Mouse (Mus musculus): ENCODE measurements at regions not wholly inside any gene's neighbourhood (a gene's known extent, or its start where the extent isn't known, plus 50 kb on each side); places are given as distances from the start of the nearest gene placed in this dataset.

DNA sequence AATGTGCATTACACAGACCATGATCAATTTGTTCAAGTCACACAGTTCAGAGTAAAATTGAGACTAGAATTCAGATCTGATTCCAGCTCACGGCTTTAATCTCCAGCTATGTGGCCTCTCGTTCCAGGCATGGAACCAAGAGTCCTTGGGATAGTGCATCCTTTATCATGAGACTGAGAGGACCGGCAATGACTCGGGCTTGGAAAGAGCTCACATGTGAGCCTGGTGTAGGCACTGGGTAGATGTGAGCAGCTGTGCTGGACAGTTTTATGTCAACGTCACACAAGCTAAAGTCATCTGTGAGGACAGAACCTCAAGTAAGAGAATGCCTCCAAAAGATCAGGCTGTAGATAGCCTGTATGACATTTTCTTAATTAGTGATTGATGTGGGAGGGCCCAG lies 228.3 kb downstream of the Plpp3 start:
- Histone ChIP-seq H3K36me3 (ENCODE audit: control insufficient read depth, insufficient read depth, low read length) (no peaks in the 10 kb centered on the region), H3K4me1 (ENCODE audit: control insufficient read depth, insufficient read depth, low read length) (no peaks in the 10 kb centered on the region), H3K27ac (ENCODE audit: control insufficient read depth, insufficient read depth, low read depth, low read length) (no peak overlapping the region), H3K27me3 (ENCODE audit: control insufficient read depth, insufficient read depth, low read length) (no peaks in the 10 kb centered on the region), H3K4me3 (ENCODE audit: control insufficient read depth, low read depth, low read length) (no peak overlapping the region)
- TF ChIP-seq POLR2A (IDR thresholded peaks at IDR 0.05; ENCODE audit: control insufficient read depth, low read depth, low read length) (no peak), CTCF (IDR thresholded peaks at IDR 0.05; ENCODE audit: control insufficient read depth, insufficient read depth, insufficient replicate concordance, low read depth, low read length) (no peak)

DNA sequence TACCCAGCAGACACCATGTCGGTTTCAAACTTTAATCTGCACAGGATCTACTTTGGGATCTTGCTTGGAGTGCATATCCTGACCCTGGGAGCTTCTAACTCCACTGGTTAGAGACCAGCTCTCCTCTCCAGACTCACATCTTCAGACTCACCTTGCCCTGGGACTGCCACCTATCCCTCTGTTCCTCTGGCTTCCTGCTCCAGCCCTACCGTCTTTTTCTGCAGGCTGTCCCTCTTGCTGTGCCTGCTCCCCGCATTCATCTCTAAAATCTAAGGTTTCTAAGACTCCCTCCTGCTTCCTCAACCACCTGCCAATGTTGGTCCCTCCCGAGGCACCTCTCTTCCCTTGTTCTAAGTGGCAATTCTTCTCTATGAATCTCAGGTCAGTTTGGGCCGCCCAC lies 233.2 kb downstream of the Plpp3 start:
- H3K27ac ChIP-seq (ENCODE audit: control insufficient read depth, insufficient read depth, low read depth, low read length), result no peak overlapping the region
- H3K4me3 ChIP-seq (ENCODE audit: control insufficient read depth, low read depth, low read length), result no peak overlapping the region
- TF ChIP-seq POLR2A (IDR thresholded peaks at IDR 0.05; ENCODE audit: control insufficient read depth, low read depth, low read length) (no peak), CTCF (IDR thresholded peaks at IDR 0.05; ENCODE audit: control insufficient read depth, insufficient read depth, insufficient replicate concordance, low read depth, low read length) (no peak)
- no peaks in the 10 kb centered on the region for H3K4me1 ChIP-seq (ENCODE audit: control insufficient read depth, insufficient read depth, low read length)
- no peaks in the 10 kb centered on the region for H3K27me3 ChIP-seq (ENCODE audit: control insufficient read depth, insufficient read depth, low read length)
- H3K36me3 ChIP-seq (ENCODE audit: control insufficient read depth, insufficient read depth, low read length), result no peaks in the 10 kb centered on the region

DNA sequence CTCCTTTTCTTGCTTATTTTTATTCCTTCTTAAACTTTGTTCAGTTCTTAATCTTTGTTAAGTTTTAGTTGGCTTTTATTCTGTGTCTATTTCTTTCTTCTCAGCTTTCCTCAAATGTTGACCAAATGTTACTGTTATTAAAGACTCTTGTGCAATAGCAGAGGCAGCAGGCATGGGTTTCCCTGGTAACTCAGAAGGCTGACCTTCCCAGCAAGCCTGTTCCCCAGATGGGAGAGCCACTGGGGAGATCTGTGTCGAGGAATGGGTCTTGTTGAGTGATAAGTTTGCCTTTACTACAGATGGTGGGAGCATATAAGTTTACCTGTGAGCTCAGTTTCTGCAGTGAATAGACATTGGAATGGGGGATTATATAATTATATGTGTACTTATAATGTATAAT lies 237.2 kb downstream of the Plpp3 start:
- Histone ChIP-seq H3K4me1 (ENCODE audit: control insufficient read depth, insufficient read depth, low read length) (no peaks in the 10 kb centered on the region), H3K27ac (ENCODE audit: control insufficient read depth, insufficient read depth, low read depth, low read length) (no peak overlapping the region), H3K27me3 (ENCODE audit: control insufficient read depth, insufficient read depth, low read length) (no peaks in the 10 kb centered on the region), H3K36me3 (ENCODE audit: control insufficient read depth, insufficient read depth, low read length) (no peaks in the 10 kb centered on the region), H3K4me3 (ENCODE audit: control insufficient read depth, low read depth, low read length) (no peak overlapping the region)
- TF ChIP-seq POLR2A (IDR thresholded peaks at IDR 0.05; ENCODE audit: control insufficient read depth, low read depth, low read length) (no peak), CTCF (IDR thresholded peaks at IDR 0.05; ENCODE audit: control insufficient read depth, insufficient read depth, insufficient replicate concordance, low read depth, low read length) (no peak)

DNA sequence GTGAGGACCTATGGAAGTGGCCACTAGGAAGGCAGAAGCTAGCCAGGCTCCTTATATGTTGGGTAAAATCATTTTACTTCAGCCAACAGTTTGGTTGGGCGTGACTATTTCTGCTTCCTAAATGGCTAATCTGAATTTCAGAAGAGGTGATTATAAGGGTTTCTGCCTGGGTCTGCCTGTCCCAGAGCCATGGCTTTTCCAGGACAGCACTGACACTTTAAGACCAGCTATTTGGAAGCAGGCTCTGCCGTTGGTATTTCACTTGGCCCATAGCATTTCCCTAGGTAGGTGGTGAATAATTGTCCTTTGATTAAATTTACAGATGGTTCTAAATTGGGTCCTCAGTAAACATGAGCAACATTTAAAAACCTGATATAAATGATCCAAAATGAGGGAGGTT lies 240.3 kb downstream of the Plpp3 start:
- TF ChIP-seq CTCF (IDR thresholded peaks at IDR 0.05; ENCODE audit: control insufficient read depth, insufficient read depth, insufficient replicate concordance, low read depth, low read length), result no peak
- TF ChIP-seq POLR2A (IDR thresholded peaks at IDR 0.05; ENCODE audit: control insufficient read depth, low read depth, low read length), result no peak
- Histone ChIP-seq H3K36me3 (ENCODE audit: control insufficient read depth, insufficient read depth, low read length) (no peaks in the 10 kb centered on the region), H3K4me1 (ENCODE audit: control insufficient read depth, insufficient read depth, low read length) (no peaks in the 10 kb centered on the region), H3K27me3 (ENCODE audit: control insufficient read depth, insufficient read depth, low read length) (no peaks in the 10 kb centered on the region), H3K27ac (ENCODE audit: control insufficient read depth, insufficient read depth, low read depth, low read length) (no peak overlapping the region), H3K4me3 (ENCODE audit: control insufficient read depth, low read depth, low read length) (no peak overlapping the region)

DNA sequence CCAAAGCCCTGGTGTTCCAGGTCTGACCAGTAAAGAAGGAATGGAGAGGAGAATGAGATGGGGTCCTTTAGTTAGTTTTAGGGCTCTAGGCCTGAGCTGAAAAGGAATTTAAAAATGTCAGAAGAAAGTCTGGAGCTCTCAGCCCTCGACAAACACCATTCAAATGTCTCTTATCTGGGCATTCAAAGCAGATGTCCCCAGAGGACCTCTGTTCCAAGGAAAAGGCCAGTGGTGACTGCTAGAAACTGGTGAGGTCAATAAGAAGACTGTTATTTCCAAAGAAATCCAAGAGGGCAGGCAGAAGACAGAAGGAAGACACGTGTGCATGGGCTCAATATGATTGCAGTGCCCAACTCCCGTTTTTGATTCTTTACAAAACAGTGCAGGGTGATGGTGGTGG lies 244.9 kb downstream of the Plpp3 start:
- no peak for TF ChIP-seq CTCF (IDR thresholded peaks at IDR 0.05; ENCODE audit: control insufficient read depth, insufficient read depth, insufficient replicate concordance, low read depth, low read length)
- no peak for TF ChIP-seq POLR2A (IDR thresholded peaks at IDR 0.05; ENCODE audit: control insufficient read depth, low read depth, low read length)
- no peak overlapping the region for H3K27ac ChIP-seq (ENCODE audit: control insufficient read depth, insufficient read depth, low read depth, low read length)

DNA sequence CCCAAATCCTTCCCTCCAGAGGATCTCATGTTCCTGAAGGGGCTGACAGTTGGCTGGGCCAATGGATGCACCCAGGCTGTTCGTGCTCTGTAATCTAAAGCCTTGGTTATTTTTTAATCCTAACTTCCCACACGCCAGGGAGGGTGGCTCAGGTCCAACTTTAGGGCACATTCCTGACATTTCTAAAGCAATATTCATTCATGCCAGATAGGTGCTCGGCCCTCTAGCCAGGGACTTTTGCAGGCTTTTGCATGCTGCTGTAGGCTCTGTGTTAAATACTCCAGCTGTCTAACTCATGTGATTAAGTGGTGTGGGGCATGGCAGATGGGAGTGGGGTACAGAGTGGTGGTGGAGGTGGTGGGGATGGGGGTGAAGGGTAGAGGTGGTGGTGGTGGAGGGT lies 246.0 kb downstream of the Plpp3 start:
- no peak for TF ChIP-seq CTCF (IDR thresholded peaks at IDR 0.05; ENCODE audit: control insufficient read depth, insufficient read depth, insufficient replicate concordance, low read depth, low read length)
- Histone ChIP-seq H3K27ac (ENCODE audit: control insufficient read depth, insufficient read depth, low read depth, low read length) (no peak overlapping the region), H3K27me3 (ENCODE audit: control insufficient read depth, insufficient read depth, low read length) (no peaks in the 10 kb centered on the region), H3K4me1 (ENCODE audit: control insufficient read depth, insufficient read depth, low read length) (no peaks in the 10 kb centered on the region), H3K36me3 (ENCODE audit: control insufficient read depth, insufficient read depth, low read length) (no peaks in the 10 kb centered on the region), H3K4me3 (ENCODE audit: control insufficient read depth, low read depth, low read length) (no peak overlapping the region)

More for the DNA sequence above, 244.9 kb downstream of the Plpp3 start:
- Histone ChIP-seq H3K36me3 (ENCODE audit: control insufficient read depth, insufficient read depth, low read length) (no peaks in the 10 kb centered on the region), H3K4me3 (ENCODE audit: control insufficient read depth, low read depth, low read length) (no peak overlapping the region), H3K27me3 (ENCODE audit: control insufficient read depth, insufficient read depth, low read length) (no peaks in the 10 kb centered on the region), H3K4me1 (ENCODE audit: control insufficient read depth, insufficient read depth, low read length) (no peaks in the 10 kb centered on the region)

DNA sequence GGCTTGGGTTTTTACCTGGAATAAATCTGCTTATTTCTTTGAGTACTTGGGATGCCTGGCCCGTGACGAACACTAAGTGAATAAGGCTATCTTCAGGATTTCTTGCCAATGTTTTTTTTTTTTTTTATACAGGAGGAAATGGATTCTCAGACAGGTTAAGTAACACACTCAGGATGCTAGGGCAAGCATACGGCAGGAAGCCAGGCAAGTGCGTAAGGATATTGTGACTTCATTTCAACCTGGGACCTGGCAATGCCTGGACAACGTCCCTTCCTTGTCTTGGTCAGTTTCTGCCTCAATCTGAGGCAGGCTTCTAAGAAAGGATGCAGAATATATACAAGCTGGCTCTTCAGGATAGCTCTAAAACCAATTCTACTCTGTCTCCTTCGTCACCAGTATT lies 246.5 kb downstream of the Plpp3 start:
- Histone ChIP-seq H3K36me3 (ENCODE audit: control insufficient read depth, insufficient read depth, low read length) (no peaks in the 10 kb centered on the region), H3K4me1 (ENCODE audit: control insufficient read depth, insufficient read depth, low read length) (no peaks in the 10 kb centered on the region), H3K4me3 (ENCODE audit: control insufficient read depth, low read depth, low read length) (no peak overlapping the region), H3K27ac (ENCODE audit: control insufficient read depth, insufficient read depth, low read depth, low read length) (no peak overlapping the region), H3K27me3 (ENCODE audit: control insufficient read depth, insufficient read depth, low read length) (no peaks in the 10 kb centered on the region)
- TF ChIP-seq CTCF (IDR thresholded peaks at IDR 0.05; ENCODE audit: control insufficient read depth, insufficient read depth, insufficient replicate concordance, low read depth, low read length), result no peak
- TF ChIP-seq POLR2A (IDR thresholded peaks at IDR 0.05; ENCODE audit: control insufficient read depth, low read depth, low read length), result no peak

DNA sequence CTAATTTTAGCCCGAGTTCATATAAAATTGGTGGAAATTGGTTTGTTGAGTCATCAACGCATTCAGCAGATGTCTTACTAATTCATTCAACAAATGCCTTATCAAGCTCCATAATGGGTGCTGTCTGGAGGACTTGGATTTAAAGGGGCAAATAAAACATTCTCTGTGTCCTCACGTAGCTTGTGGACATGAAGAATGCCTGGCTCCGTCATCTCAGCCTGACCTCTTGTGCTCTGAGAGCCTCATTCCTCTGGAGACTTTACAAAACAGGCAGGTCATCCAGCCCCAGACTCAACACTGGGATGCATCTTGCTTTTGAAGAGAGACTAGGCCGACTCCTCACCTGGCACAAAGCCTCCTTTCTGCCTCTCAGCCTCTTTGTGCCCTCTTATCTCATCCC lies 248.6 kb downstream of the Plpp3 start:
- H3K4me1 ChIP-seq (ENCODE audit: control insufficient read depth, insufficient read depth, low read length), result no peaks in the 10 kb centered on the region

More for the DNA sequence above, 248.6 kb downstream of the Plpp3 start:
- H3K27ac ChIP-seq (ENCODE audit: control insufficient read depth, insufficient read depth, low read depth, low read length), result no peak overlapping the region
- no peak overlapping the region for H3K4me3 ChIP-seq (ENCODE audit: control insufficient read depth, low read depth, low read length)
- no peaks in the 10 kb centered on the region for H3K36me3 ChIP-seq (ENCODE audit: control insufficient read depth, insufficient read depth, low read length)
- H3K27me3 ChIP-seq (ENCODE audit: control insufficient read depth, insufficient read depth, low read length), result no peaks in the 10 kb centered on the region
- TF ChIP-seq CTCF (IDR thresholded peaks at IDR 0.05; ENCODE audit: control insufficient read depth, insufficient read depth, insufficient replicate concordance, low read depth, low read length), result no peak

All from testis, adult 2 months (tissue).